Mouse (Mus musculus): Measurements from ENCODE around the gene Dock8. TPM values are rescaled to one million over a fixed set of nuclear protein-coding genes. Genes with fewer than 3 reads are reported as not detected.

Gene Dock8
- polyA plus RNA-seq, 1 experiment from 2014 or later: 1.8 TPM

DNA sequence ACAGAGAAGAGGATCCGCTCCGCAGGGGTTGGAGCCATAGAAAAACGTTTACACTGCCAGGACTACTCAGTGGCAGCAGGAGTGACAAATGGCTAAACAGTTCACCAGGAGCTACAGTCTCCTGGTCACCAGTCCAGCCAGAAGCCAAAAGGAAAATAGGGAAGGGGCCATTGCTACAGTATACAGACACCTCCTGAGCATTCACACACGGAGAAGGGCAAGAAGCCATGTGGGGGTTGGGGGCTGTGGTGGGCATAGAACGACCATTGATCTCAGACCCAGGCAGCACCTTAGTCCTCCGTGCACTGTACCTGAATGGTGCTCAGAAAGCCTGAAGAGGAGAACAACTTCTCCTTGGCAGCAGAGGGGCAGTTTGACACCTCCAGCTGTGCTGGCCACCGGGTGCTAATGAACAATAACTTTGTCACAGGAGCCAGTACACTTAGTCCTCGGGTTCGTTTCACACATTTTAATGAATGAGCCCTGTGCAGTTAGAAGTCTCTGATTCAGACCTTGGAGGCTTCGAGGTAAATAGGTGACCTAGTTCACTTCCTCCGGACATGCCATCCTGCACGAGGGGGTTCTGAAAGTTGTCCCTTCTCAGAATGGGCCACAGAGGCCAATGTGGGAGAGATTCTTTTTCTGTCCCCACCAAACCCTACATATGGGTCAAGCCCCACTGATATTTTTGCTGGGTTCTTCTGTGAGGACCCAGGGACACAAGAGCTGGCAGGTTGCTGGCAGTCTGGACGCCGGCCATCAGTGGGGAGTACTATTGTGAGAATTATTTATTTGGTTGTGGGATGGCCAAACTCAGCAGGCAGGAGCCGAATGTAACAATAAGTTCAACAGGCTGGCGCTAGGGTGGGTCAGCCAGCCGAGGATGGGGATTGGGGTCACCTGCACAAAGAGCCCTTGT lies 145.0 kb downstream of the Dock8 start:
- no peaks in the 10 kb centered on the region for H3K4me1 ChIP-seq (replicated peaks; ENCODE audit: control insufficient read depth, insufficient read depth, low read length)
- WGBS: 47% methylated on average over 17 of the region's 17 CpGs

DNA sequence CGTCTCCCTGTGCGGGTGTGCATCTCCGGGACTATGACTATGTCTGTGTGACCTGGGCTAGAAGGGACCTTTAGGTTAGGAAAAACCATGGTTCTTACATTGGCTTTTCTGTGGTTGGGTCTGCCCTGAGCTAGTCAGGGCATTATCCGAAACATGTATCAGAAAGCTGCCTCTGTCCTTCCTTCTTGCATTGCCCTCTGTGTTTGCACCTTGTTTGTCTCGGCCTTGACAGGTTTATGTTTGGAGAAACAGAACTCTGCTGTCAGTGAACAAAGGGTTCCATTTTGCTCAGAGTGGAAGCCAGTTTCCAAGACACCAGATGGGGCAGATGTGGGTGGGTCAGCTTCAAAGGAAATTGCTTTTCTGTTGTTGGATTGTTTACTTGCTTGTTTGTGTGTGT lies 145.8 kb downstream of the Dock8 start:
- Histone ChIP-seq H3K4me2 (replicated peaks) (no peak overlapping the region), H3K4me1 (replicated peaks; ENCODE audit: control insufficient read depth, insufficient read depth, low read length) (no peaks in the 10 kb centered on the region), H3K27ac (no peak overlapping the region), H3K9me3 (ENCODE audit: control insufficient read depth, low read length) (no peaks in the 10 kb centered on the region), H3K9ac (no peak overlapping the region), H3K4me3 (replicated peaks; ENCODE audit: low read length) (no peak overlapping the region), H3K27me3 (ENCODE audit: control insufficient read depth, insufficient read depth, low read length) (no peaks in the 10 kb centered on the region), H3K36me3 (replicated peaks; ENCODE audit: control insufficient read depth, insufficient read depth) (no peaks in the 10 kb centered on the region)
- no peak for ATAC-seq (ENCODE audit: low FRiP score)
- WGBS: 63% methylated on average over 5 of the region's 5 CpGs
- DNase-seq (ENCODE audit: low spot score): no peak

More for the DNA sequence above, 145.0 kb downstream of the Dock8 start:
- H3K27me3 ChIP-seq (ENCODE audit: control insufficient read depth, insufficient read depth, low read length): no peaks in the 10 kb centered on the region
- H3K4me3 ChIP-seq (replicated peaks; ENCODE audit: low read length): no peak overlapping the region
- no peaks in the 10 kb centered on the region for H3K36me3 ChIP-seq (replicated peaks; ENCODE audit: control insufficient read depth, insufficient read depth)
- no peak for DNase-seq (ENCODE audit: low spot score)
- H3K9me3 ChIP-seq (ENCODE audit: control insufficient read depth, low read length): no peaks in the 10 kb centered on the region
- no peak overlapping the region for H3K27ac ChIP-seq
- no peak overlapping the region for H3K4me2 ChIP-seq (replicated peaks)
- ATAC-seq (ENCODE audit: low FRiP score): no peak
- H3K9ac ChIP-seq: no peak overlapping the region

DNA sequence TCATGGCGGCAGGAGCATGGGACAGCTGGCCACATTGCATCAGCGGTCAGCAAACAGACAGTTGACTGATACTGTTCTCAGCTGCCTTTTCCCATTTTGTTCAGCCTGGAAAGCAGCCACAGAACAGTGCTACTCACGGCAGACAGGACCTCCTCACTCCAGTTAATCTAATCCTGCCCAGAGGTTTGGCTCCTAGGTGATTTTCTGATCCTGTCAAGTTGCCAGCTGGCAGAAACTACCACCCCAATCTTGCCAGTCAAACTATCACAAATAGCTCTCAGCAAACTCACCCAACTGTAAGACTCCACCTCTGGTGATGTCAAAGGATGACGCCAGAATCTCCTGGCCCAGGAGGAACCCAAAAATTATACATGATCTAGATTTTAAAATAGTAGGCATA lies 146.8 kb downstream of the Dock8 start:
- 78% methylated on average over 4 of the region's 4 CpGs for WGBS
- no peaks in the 10 kb centered on the region for H3K9me3 ChIP-seq (ENCODE audit: control insufficient read depth, low read length)
- ATAC-seq (ENCODE audit: low FRiP score) (no peak), DNase-seq (ENCODE audit: low spot score) (no peak)
- H3K4me2 ChIP-seq (replicated peaks): no peak overlapping the region
- no peaks in the 10 kb centered on the region for H3K4me1 ChIP-seq (replicated peaks; ENCODE audit: control insufficient read depth, insufficient read depth, low read length)
- no peak overlapping the region for H3K9ac ChIP-seq
- no peaks in the 10 kb centered on the region for H3K27me3 ChIP-seq (ENCODE audit: control insufficient read depth, insufficient read depth, low read length)
- no peaks in the 10 kb centered on the region for H3K36me3 ChIP-seq (replicated peaks; ENCODE audit: control insufficient read depth, insufficient read depth)
- no peak overlapping the region for H3K4me3 ChIP-seq (replicated peaks; ENCODE audit: low read length)
- no peak overlapping the region for H3K27ac ChIP-seq

DNA sequence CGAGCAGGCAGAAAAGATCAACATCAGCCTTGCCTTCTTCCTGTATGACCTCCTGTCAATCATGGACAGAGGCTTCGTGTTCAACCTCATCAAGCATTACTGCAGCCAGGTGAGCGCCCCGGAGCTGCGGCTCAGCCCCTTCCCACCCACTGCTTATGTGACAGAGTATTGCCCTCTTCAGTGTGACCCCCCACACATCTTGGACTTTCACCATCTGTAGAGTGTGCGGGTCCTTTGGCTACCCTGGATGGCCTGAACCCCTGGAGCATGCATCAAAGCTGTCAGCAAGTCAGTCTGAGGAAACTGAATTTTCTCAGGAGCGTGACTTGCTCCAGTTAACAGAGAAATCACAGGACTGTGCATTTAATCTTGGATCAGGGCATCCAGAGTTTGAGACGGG lies 150.5 kb downstream of the Dock8 start:
- Histone ChIP-seq H3K9ac (no peak overlapping the region), H3K36me3 (replicated peaks; ENCODE audit: control insufficient read depth, insufficient read depth) (no peaks in the 10 kb centered on the region), H3K4me2 (replicated peaks) (no peak overlapping the region), H3K4me1 (replicated peaks; ENCODE audit: control insufficient read depth, insufficient read depth, low read length) (no peaks in the 10 kb centered on the region; the same call in 1 of the 2 replicates), H3K4me3 (replicated peaks; ENCODE audit: low read length) (no peak overlapping the region), H3K27me3 (ENCODE audit: control insufficient read depth, insufficient read depth, low read length) (no peaks in the 10 kb centered on the region), H3K27ac (no peak overlapping the region), H3K9me3 (ENCODE audit: control insufficient read depth, low read length) (no peaks in the 10 kb centered on the region)
- no peak for DNase-seq (ENCODE audit: low spot score)
- 58% methylated on average over 8 of the region's 8 CpGs for WGBS
- ATAC-seq (ENCODE audit: low FRiP score): no peak

DNA sequence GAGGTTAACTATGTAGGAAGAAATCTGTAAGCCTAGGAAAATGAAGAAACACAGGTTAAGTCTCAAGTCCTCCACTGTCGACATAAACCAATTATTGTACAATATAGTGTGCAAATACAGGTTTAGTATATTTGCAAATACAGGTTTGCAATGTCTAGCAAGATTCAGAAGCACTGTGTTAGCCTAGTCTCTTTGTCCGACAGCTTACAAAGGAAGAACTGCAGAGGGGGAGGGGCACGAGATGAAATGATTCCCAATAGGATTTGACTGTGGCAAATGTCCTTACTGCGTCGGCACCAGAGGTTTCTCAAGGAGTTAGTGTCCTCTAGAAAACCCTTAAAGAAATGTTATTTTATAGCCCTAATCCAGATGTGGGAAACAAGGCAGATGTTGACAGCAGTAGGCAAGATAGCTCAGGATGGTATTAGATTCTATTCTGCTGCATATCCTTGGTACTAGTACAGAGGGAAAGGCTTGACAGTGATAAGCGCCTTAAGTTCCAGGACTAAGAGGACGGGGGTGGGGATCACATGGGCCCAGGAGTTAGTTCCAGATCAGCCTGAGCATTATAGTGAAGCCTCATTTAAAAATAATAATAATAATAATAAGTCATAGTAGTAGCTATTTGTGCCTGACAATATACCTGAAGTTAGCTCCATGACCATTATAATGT lies 155.3 kb downstream of the Dock8 start:
- Histone ChIP-seq H3K27me3 (ENCODE audit: control insufficient read depth, insufficient read depth, low read length) (no peaks in the 10 kb centered on the region), H3K4me2 (replicated peaks) (no peak overlapping the region)
- no peak for ATAC-seq (ENCODE audit: low FRiP score)

DNA sequence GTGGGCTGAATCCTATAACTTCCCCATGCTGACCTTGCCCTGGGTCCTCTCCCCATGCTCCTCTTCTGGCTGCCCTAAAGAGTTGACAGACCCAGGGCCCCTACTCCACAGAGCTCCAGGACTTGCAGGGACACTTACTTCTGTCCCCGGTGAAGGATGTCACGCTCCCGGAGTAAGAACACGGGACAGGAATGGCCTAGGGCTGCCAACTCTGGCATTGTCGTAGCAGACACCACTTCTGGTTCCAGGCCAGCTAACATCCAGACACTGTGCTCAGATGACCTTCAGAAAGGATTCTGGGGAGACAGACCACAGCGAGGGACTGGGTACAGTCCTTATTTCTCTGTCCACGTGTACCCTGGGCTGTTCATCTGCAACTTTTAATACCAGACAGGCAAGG lies 155.9 kb downstream of the Dock8 start:
- Histone ChIP-seq H3K9me3 (ENCODE audit: control insufficient read depth, low read length) (no peaks in the 10 kb centered on the region), H3K27ac (no peak overlapping the region), H3K4me3 (replicated peaks; ENCODE audit: low read length) (no peak overlapping the region), H3K36me3 (replicated peaks; ENCODE audit: control insufficient read depth, insufficient read depth) (no peaks in the 10 kb centered on the region), H3K27me3 (ENCODE audit: control insufficient read depth, insufficient read depth, low read length) (no peaks in the 10 kb centered on the region), H3K9ac (no peak overlapping the region), H3K4me1 (replicated peaks; ENCODE audit: control insufficient read depth, insufficient read depth, low read length) (no peaks in the 10 kb centered on the region; the same call in 1 of the 2 replicates), H3K4me2 (replicated peaks) (no peak overlapping the region)
- DNase-seq (ENCODE audit: low spot score) (no peak), ATAC-seq (ENCODE audit: low FRiP score) (no peak)
- 85% methylated on average over 7 of the region's 7 CpGs for WGBS

More for the DNA sequence above, 155.3 kb downstream of the Dock8 start:
- WGBS: 49% methylated on average over 7 of the region's 7 CpGs
- H3K4me3 ChIP-seq (replicated peaks; ENCODE audit: low read length): no peak overlapping the region
- no peak overlapping the region for H3K9ac ChIP-seq
- no peaks in the 10 kb centered on the region; the same call in 1 of the 2 replicates for H3K4me1 ChIP-seq (replicated peaks; ENCODE audit: control insufficient read depth, insufficient read depth, low read length)
- H3K27ac ChIP-seq: no peak overlapping the region
- no peaks in the 10 kb centered on the region for H3K9me3 ChIP-seq (ENCODE audit: control insufficient read depth, low read length)
- no peak for DNase-seq (ENCODE audit: low spot score)
- no peaks in the 10 kb centered on the region for H3K36me3 ChIP-seq (replicated peaks; ENCODE audit: control insufficient read depth, insufficient read depth)

DNA sequence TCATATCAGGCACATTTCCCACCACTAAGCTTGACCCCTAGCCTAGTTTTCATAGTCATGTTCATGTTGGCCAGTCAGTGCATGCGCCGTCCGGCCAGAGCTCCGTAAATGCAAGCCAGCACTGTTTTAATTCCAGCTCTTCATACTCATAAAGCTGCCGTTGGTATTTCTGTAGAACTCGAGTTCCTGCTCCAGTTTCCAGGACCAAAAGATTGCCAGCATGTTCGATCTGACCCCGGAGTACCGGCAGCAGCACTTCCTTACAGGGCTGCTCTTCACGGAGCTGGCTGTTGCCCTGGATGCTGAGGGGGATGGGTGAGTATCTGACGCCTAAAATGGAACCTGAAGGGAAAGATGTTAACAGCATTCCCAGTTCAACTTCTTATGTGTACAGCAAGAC lies 156.4 kb downstream of the Dock8 start:
- WGBS: 76% methylated on average over 11 of the region's 11 CpGs
- Histone ChIP-seq H3K9ac (no peak overlapping the region), H3K9me3 (ENCODE audit: control insufficient read depth, low read length) (no peaks in the 10 kb centered on the region), H3K4me1 (replicated peaks; ENCODE audit: control insufficient read depth, insufficient read depth, low read length) (no peaks in the 10 kb centered on the region; the same call in 1 of the 2 replicates), H3K27me3 (ENCODE audit: control insufficient read depth, insufficient read depth, low read length) (no peaks in the 10 kb centered on the region), H3K27ac (no peak overlapping the region), H3K4me3 (replicated peaks; ENCODE audit: low read length) (no peak overlapping the region), H3K4me2 (replicated peaks) (no peak overlapping the region), H3K36me3 (replicated peaks; ENCODE audit: control insufficient read depth, insufficient read depth) (no peaks in the 10 kb centered on the region)
- ATAC-seq (ENCODE audit: low FRiP score) (no peak), DNase-seq (ENCODE audit: low spot score) (no peak)

DNA sequence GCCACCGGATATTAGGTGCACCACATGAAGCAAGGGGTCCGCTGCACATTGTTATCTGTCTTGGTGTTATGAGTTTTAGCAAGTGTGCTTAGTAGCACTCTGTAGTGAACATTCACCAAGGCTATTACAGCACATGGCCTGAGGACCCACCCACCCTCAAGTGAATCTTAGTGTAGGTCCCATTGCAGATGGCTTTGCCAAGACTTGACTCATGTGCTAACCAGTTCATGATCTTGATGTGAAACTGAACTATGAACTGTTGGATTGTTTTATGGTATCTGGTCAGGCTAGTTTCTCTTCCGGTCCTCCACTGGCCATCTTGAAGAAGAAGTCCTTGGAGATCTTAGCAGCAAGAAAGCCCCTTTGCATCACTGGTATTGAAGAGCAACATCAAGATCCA lies 162.9 kb downstream of the Dock8 start:
- Histone ChIP-seq H3K36me3 (replicated peaks; ENCODE audit: control insufficient read depth, insufficient read depth) (no peaks in the 10 kb centered on the region), H3K4me2 (replicated peaks) (no peak overlapping the region), H3K27me3 (ENCODE audit: control insufficient read depth, insufficient read depth, low read length) (no peaks in the 10 kb centered on the region), H3K9me3 (ENCODE audit: control insufficient read depth, low read length) (no peaks in the 10 kb centered on the region), H3K4me1 (replicated peaks; ENCODE audit: control insufficient read depth, insufficient read depth, low read length) (no peaks in the 10 kb centered on the region), H3K4me3 (replicated peaks; ENCODE audit: low read length) (no peak overlapping the region), H3K9ac (no peak overlapping the region), H3K27ac (no peak overlapping the region)
- DNase-seq (ENCODE audit: low spot score) (no peak), ATAC-seq (ENCODE audit: low FRiP score) (no peak)
- WGBS: 93% methylated on average over 3 of the region's 3 CpGs

DNA sequence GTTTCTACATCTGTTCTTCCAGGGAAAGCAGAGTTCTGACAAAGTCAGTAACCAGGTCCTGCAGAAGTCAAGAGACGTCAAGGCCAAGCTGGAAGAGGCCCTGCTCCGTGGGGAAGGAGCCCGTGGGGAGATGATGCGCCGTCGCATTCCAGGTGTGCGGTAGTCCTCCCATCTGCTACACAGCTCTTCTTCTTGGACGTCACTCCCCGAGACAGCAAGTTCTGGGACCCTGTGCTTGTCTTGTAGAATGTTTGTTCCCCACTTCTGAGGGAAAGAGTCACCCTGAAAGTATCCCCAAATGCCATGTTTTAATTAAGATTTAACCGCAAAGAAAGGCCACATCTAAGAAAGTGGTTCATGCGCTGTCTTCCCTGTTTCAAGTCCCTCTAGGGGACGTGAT lies 164.1 kb downstream of the Dock8 start:
- H3K36me3 ChIP-seq (replicated peaks; ENCODE audit: control insufficient read depth, insufficient read depth): no peaks in the 10 kb centered on the region
- ATAC-seq (ENCODE audit: low FRiP score): no peak

More for the DNA sequence above, 164.1 kb downstream of the Dock8 start:
- no peak overlapping the region for H3K4me2 ChIP-seq (replicated peaks)
- H3K27me3 ChIP-seq (ENCODE audit: control insufficient read depth, insufficient read depth, low read length): no peaks in the 10 kb centered on the region
- no peak overlapping the region for H3K27ac ChIP-seq
- H3K4me3 ChIP-seq (replicated peaks; ENCODE audit: low read length): no peak overlapping the region
- no peaks in the 10 kb centered on the region for H3K9me3 ChIP-seq (ENCODE audit: control insufficient read depth, low read length)
- no peak overlapping the region for H3K9ac ChIP-seq
- no peak for DNase-seq (ENCODE audit: low spot score)
- no peaks in the 10 kb centered on the region for H3K4me1 ChIP-seq (replicated peaks; ENCODE audit: control insufficient read depth, insufficient read depth, low read length)
- WGBS: 89% methylated on average over 12 of the region's 12 CpGs

Measured in hindbrain, embryonic 14.5 days (tissue).